Mouse (Mus musculus): ENCODE data around the gene Srp9. TPM values are rescaled to one million over a fixed set of nuclear protein-coding genes. Genes with fewer than 3 reads are reported as not detected.

Srp9 gene
- polyA plus RNA-seq (2016; fragmentation: Nextera tagmentation; extraction: Ambion mirVana), result 121 and 128 TPM in 2 replicates

DNA sequence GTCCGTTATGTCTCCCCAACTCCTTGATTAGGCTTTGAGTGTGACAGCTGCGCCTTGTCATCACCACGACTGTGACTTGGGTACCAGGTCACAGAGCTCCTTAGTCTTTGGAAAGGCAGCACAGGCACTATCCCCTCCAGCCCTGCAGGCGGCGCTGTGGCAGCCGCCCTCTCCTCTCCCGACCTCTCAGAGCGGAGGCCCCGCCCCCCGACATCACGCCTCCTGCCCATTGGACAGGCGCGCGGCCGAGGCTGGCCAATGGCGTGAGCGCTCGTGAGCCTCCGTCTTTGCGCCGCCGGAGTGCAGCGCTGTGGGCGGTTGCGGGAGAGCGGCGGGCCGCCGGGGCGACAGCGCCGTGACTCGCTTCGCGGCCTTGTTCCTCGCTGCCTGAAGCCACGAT is at the start of gene Srp9:
TSS of gene Srp9 (plus strand) at position 232 of the 400 bp plus-strand sequence.
- peak within 1 kb of the TSS; percentile 84 for H3K27ac ChIP-seq
- H3K4me3 ChIP-seq, result peak within 1 kb of the TSS; percentile 72
- H3K9me3 ChIP-seq, result no peaks in the 10 kb centered on the region
- peak; percentile 97 for DNase-seq (ENCODE audit: low spot score)
- peaks cover 21% of the 10 kb centered on the region for H3K36me3 ChIP-seq
- WGBS, result under 1% methylated on average over 36 of the region's 37 CpGs
- H3K4me1 ChIP-seq, result peaks cover 16% of the 10 kb centered on the region
- H3K27me3 ChIP-seq (ENCODE audit: insufficient read depth, poor library complexity, severe bottlenecking), result no peaks in the 10 kb centered on the region

DNA sequence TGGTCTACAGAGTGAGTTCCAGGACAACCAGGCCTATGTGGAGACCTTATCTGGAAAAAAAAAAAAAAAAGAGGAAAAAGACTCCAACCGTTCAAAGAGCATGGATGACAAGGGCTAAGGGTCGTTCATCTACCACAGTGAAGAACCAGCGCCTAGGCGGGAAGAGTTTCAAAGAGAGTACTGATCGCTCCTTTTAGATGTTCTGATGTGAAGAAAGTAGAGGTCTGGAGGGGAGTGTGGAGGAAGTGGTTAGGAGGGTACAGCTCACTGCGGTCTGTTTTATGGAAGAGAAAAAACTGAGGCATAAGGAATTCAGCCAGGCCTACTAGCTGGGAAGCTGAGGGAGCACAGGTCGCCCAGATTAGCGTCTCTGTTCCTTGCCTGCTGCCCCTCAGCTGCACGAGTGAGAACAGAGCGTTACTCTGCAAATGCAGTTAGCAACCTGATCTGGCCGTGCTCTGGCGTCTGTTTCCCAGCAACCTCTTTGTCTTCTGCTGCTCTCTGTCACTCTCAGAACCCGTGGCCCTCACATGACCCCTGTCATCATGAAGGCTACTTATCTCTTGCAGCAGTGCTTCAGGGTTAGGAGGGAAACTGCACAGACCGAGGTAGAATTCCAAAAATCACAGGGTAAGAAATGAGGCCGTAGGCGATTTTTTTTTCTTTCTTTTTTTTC is 42.7 kb upstream of the Srp9 start:
- H3K4me1 ChIP-seq, result peaks cover 37% of the 10 kb centered on the region
- H3K27ac ChIP-seq, result peak overlapping the region; percentile 77
- no peaks in the 10 kb centered on the region for H3K27me3 ChIP-seq (ENCODE audit: insufficient read depth, poor library complexity, severe bottlenecking)
- DNase-seq (ENCODE audit: low spot score), result peak; percentile 94
- H3K36me3 ChIP-seq, result no peaks in the 10 kb centered on the region
- 15% methylated on average over 16 of the region's 16 CpGs for WGBS
- H3K4me3 ChIP-seq, result peak overlapping the region; percentile 9; the same call in 1 of the 2 replicates
- peaks cover 4% of the 10 kb centered on the region; the same call in 1 of the 2 replicates for H3K9me3 ChIP-seq

- no peak overlapping the region for H3K27ac ChIP-seq
- DNase-seq (ENCODE audit: low spot score), result no peak
- no peaks in the 10 kb centered on the region for H3K27me3 ChIP-seq (ENCODE audit: insufficient read depth, poor library complexity, severe bottlenecking)
- H3K4me1 ChIP-seq, result peaks cover 53% of the 10 kb centered on the region
- H3K4me3 ChIP-seq, result no peak overlapping the region
- H3K9me3 ChIP-seq, result peaks cover 3% of the 10 kb centered on the region; the same call in 1 of the 2 replicates
- no peaks in the 10 kb centered on the region for H3K36me3 ChIP-seq
- WGBS, result 82% methylated on average over 4 of the region's 4 CpGs
Measured at GRCm38 (mm10) chr1:182083459-182083858, 41.1 kb upstream of the Srp9 start.

DNA sequence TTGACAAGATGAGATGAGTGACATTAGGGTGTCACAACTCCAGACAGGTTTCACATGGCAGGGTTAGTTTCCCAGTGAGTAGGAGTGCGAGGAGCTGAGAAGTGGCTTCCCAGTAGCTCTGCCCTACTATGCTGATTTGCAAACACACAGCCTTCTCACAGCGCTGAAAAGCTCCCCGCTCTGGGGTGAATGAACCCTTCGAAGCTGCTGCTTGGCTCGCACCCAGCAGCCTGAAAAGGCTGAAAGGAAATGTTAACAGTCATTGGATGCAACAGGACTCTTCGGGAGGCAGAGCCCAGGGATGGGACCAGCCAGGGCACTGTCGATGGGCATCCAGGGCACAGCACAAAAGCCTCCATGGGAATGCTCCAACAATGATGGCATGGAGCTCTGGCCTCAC is 37.8 kb upstream of the Srp9 start:
- Histone ChIP-seq H3K4me1 (peaks cover 81% of the 10 kb centered on the region), H3K27ac (peak overlapping the region; percentile 88; the same call in 1 of the 2 replicates), H3K4me3 (no peak overlapping the region), H3K9me3 (no peaks in the 10 kb centered on the region), H3K36me3 (no peaks in the 10 kb centered on the region), H3K27me3 (ENCODE audit: insufficient read depth, poor library complexity, severe bottlenecking) (no peaks in the 10 kb centered on the region)
- WGBS, result 42% methylated on average over 7 of the region's 7 CpGs
- no peak for DNase-seq (ENCODE audit: low spot score)

DNA sequence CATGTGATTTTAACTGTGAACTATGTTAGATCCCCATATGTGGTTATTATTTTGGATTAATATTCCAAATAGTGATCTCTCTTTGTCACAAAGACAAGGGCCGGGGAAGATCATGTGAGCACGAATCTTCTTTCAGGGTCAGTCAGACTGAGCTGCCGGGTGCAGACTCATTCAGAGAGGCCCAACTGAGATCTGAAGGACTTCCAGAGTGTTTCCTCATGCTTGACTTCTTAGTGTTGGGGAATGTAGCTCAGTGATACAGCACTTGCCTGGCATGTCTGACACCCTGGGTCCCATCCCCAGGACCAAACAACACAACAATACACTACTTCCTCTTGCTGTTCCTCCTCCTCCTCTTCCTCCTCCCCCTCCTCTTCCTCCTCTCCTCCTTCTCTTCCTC is 37.2 kb upstream of the Srp9 start:
- 65% methylated on average over 3 of the region's 3 CpGs for WGBS
- Histone ChIP-seq H3K27ac (peak overlapping the region; percentile 88), H3K27me3 (ENCODE audit: insufficient read depth, poor library complexity, severe bottlenecking) (no peaks in the 10 kb centered on the region), H3K4me3 (no peak overlapping the region), H3K36me3 (no peaks in the 10 kb centered on the region), H3K9me3 (no peaks in the 10 kb centered on the region), H3K4me1 (peaks cover 81% of the 10 kb centered on the region)
- DNase-seq (ENCODE audit: low spot score), result no peak

DNA sequence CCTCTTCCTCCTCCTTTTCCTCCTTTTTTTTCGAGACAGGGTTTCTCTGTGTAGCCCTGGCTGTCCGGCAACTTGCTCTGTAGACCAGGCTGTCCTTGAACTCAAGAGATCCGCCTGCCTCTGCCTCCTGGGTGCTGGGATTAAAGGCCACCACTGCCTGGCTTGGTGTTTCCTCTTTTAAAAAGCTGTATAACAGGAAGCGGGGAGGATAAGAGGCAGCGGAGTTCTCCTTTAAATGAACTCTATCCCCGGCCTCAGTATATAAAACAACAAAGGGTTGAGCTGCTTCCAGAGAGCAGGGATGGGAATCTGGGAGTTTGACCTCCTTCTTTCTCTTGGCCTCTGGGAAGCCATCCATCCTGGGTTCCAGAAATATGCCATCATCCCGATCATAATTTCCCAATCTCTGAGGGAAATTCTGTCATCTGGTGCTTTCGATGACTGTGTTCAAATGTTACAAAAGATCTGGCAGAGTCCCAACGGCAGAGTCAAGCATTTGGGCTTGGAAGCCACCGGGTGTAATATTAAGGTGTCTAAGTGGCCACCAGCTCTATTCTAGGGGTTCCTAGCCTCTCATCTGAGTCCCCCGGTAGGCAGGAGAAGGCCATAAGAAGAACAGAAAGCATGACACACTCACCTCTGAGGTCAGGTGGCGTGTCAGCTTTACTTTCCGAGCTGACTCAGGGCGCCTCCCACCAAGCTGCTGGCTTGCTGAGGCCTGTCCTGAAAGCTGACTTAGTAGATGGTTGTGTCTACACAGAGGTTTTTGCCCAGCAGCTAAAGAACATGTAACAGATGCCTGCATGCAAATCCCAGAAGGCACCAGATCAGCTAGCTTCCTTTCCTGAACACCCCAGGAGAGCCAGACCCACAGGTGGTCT is 36.5 kb upstream of the Srp9 start:
- peak overlapping the region; percentile 88 for H3K27ac ChIP-seq

DNA sequence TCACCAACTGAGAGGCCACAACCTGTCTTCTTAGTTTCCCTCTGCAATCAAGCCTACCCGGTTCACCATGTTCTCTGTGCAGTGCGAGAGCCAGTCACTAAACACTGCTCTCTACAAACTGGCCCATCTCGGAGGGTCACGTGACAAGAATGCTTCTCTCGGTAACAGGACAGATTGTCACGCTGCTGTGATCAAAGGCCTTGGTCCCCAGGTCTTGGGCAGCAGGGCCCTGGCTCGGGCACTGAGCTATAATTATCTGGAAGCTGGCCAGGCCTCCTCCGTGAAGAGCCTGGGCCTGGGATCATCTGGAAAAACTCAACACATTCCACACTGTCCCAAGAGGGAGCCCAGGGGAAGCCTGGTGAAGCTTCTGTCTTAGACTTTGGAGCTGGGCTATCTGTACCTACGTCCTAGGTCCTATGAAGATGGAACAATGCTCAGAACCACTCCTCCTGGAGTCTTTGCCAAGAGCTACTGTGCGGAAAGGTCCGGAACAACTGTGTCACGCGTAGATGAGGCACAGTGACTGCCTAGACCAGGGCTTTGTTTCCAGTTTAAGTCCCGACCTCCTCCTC is 35.6 kb upstream of the Srp9 start:
- Histone ChIP-seq H3K27me3 (ENCODE audit: insufficient read depth, poor library complexity, severe bottlenecking) (no peaks in the 10 kb centered on the region), H3K9me3 (no peaks in the 10 kb centered on the region), H3K4me1 (peaks cover 80% of the 10 kb centered on the region), H3K4me3 (peak overlapping the region; percentile 23; the same call in 1 of the 2 replicates), H3K36me3 (no peaks in the 10 kb centered on the region), H3K27ac (peak overlapping the region; percentile 88)
- DNase-seq (ENCODE audit: low spot score), result peak; percentile 91
- WGBS, result 24% methylated on average over 14 of the region's 14 CpGs

More for the DNA sequence above, 36.5 kb upstream of the Srp9 start:
- peaks cover 81% of the 10 kb centered on the region for H3K4me1 ChIP-seq
- no peaks in the 10 kb centered on the region for H3K9me3 ChIP-seq
- no peak for DNase-seq (ENCODE audit: low spot score)
- H3K27me3 ChIP-seq (ENCODE audit: insufficient read depth, poor library complexity, severe bottlenecking), result no peaks in the 10 kb centered on the region
- H3K36me3 ChIP-seq, result no peaks in the 10 kb centered on the region
- no peak overlapping the region for H3K4me3 ChIP-seq
- WGBS, result 78% methylated on average over 14 of the region's 14 CpGs

GRCm38 (mm10) chr1:182089600-182090297 is 34.8 kb upstream of the Srp9 start:
- DNase-seq (ENCODE audit: low spot score), result no peak
- Histone ChIP-seq H3K36me3 (no peaks in the 10 kb centered on the region), H3K9me3 (no peaks in the 10 kb centered on the region), H3K4me3 (no peak overlapping the region), H3K4me1 (peaks cover 76% of the 10 kb centered on the region), H3K27me3 (ENCODE audit: insufficient read depth, poor library complexity, severe bottlenecking) (no peaks in the 10 kb centered on the region), H3K27ac (peak overlapping the region; percentile 88)
- WGBS, result 20% methylated on average over 15 of the region's 15 CpGs

DNA sequence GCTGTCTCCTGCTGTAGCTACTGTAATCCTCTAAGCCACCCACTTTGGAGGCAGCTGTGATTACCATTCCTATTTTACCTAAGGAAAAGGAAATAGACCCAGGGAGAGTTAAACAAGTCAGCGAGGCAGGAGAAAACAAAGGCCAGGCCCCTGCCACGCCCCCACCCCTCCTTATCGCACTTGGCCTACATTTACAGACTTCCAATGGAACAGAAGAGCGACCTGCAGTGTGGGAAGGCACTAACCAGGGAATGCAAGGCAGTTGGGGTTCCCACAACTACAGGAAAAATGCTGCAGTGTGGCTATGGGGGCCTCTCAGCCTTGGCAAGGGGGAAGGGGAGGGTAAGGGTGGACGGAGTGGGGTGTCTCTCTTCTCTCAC is 34.2 kb upstream of the Srp9 start:
- Histone ChIP-seq H3K27me3 (ENCODE audit: insufficient read depth, poor library complexity, severe bottlenecking) (no peaks in the 10 kb centered on the region), H3K27ac (peak overlapping the region; percentile 88), H3K36me3 (no peaks in the 10 kb centered on the region), H3K4me1 (peaks cover 78% of the 10 kb centered on the region), H3K9me3 (no peaks in the 10 kb centered on the region), H3K4me3 (no peak overlapping the region)
- 10% methylated on average over 5 of the region's 5 CpGs for WGBS
- DNase-seq (ENCODE audit: low spot score), result no peak

DNA sequence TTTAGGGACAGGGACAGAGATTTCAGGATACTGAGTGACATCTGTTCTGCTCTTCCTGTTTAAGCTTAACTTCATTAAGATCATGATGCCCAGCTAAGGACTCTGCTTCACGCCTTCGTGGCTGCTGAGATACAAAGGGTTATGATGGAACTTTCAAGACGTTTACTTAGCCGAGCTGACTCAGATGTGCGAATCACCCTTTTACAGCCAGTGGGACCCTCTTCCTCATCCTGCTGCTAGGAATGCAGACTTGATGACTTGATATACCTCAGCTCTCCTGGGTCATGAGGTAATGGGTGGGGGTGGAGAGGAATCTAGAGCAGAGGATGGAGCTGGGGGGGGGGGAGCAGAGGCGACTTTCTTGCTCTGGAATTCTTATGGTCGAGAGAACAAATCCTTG is 33.3 kb upstream of the Srp9 start:
- Histone ChIP-seq H3K4me3 (no peak overlapping the region), H3K9me3 (no peaks in the 10 kb centered on the region), H3K36me3 (no peaks in the 10 kb centered on the region), H3K4me1 (peaks cover 79% of the 10 kb centered on the region), H3K27me3 (ENCODE audit: insufficient read depth, poor library complexity, severe bottlenecking) (no peaks in the 10 kb centered on the region), H3K27ac (peak overlapping the region; percentile 88; the same call in 1 of the 2 replicates)
- 39% methylated on average over 7 of the region's 7 CpGs for WGBS
- DNase-seq (ENCODE audit: low spot score), result no peak

DNA sequence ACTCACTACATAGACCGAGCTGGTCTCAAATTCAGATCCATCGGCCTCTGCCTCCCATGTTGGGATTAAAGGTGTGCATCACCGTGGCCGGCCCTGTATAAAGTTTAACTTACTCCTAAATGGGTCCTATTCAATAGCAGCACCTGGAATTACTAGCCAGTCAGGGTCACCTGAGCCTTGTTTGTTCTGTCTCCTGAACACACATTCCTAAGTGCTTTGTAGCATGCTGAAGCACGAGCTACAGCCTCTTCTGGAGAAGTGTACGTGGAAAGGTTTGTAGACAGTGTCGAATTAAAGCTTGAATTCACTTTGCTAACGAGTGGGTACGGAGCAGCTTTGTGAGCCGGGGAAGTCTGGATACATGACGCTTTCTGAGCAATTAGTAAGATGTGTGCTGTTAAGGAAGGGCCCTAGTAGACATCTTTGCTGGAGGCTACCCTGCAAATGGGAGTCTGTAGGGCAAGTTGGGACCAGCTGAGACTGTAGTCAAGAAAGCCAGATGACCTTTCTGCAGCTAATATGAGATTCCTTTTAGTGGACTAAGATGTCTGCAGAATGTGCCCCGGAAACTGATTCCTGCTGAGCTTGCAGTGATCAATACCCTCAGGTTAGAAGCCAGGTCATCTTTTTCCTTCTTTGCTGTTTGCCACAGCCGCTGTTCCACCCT is 32.7 kb upstream of the Srp9 start:
- H3K4me1 ChIP-seq, result peaks cover 78% of the 10 kb centered on the region
- 78% methylated on average over 13 of the region's 13 CpGs for WGBS
- H3K27ac ChIP-seq, result peak overlapping the region; percentile 88; the same call in 1 of the 2 replicates
- no peak overlapping the region for H3K4me3 ChIP-seq
- H3K9me3 ChIP-seq, result no peaks in the 10 kb centered on the region
- no peak for DNase-seq (ENCODE audit: low spot score)
- no peaks in the 10 kb centered on the region for H3K36me3 ChIP-seq
- no peaks in the 10 kb centered on the region for H3K27me3 ChIP-seq (ENCODE audit: insufficient read depth, poor library complexity, severe bottlenecking)

DNA sequence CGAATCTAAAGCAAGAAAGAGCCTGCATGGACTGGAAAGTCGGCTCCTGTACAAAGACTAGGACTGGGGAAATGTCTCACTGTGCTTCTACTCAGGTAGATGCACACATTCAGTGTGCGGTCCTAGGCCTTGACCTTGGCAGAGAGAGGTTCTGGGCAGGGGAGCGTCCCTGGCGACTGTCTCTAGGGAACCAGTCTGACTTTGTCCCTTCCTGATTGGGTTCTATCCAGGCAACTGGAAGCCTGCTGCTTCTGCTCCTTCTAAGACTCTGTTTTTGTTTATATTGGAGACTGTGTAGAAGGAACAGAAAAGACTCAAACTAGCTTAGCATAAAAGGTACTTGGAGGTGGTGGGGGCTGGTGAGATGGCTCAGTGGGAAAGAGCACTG is 32.1 kb upstream of the Srp9 start:
- Histone ChIP-seq H3K27ac (0 out of 2 replicates have a peak overlapping the region, but pooled peaks have one; percentile 52), H3K36me3 (no peaks in the 10 kb centered on the region), H3K27me3 (ENCODE audit: insufficient read depth, poor library complexity, severe bottlenecking) (no peaks in the 10 kb centered on the region), H3K4me1 (peaks cover 75% of the 10 kb centered on the region), H3K4me3 (no peak overlapping the region), H3K9me3 (no peaks in the 10 kb centered on the region)
- DNase-seq (ENCODE audit: low spot score), result no peak
- WGBS, result 70% methylated on average over 5 of the region's 5 CpGs
